Mouse (Mus musculus) megakaryocyte-erythroid progenitor cell, adult 5 weeks (primary cell): ENCODE measurements around the gene Gm11238. TPM values are rescaled to one million over a fixed set of nuclear protein-coding genes. Genes with fewer than 3 reads are reported as not detected.

Source experiments
- polyA plus RNA-seq: library from polyadenylated mRNA; stranded (reverse); fragments of >175 nt; gene quantifications from 2 replicates; pipeline ENCODE4 v1.2.3, GENCODE M21; 2012

The Gm11238 gene
- polyA plus RNA-seq: not detected in 2 replicates

DNA sequence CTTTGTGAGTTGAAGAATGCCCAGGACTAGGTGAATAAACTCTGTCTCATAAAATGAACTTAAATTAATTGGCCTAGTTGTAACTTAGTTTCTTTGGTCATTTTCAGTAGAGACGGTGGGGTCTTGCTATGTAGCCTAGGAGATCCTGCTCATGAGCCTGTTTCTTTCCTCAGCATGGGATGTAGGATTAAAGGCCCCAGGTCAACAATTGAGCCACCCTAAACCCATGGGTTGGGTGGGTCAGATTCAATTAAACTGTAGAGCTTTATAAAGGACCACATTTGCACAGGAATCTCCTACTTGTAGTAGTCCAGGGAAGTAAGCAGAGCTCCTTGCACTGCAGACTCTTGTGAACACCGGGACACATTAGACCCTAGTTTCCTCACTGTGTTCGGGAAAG is at the start of gene Gm11238:
Gene Gm11238, plus strand, starts transcription at position 301 of the 400 bp plus-strand sequence.

DNA sequence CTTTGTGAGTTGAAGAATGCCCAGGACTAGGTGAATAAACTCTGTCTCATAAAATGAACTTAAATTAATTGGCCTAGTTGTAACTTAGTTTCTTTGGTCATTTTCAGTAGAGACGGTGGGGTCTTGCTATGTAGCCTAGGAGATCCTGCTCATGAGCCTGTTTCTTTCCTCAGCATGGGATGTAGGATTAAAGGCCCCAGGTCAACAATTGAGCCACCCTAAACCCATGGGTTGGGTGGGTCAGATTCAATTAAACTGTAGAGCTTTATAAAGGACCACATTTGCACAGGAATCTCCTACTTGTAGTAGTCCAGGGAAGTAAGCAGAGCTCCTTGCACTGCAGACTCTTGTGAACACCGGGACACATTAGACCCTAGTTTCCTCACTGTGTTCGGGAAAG is 15.0 kb downstream of the Gm11238 start, which contains the start of gene Gm11237:
Gene Gm11237, plus strand, starts transcription at position 301 of the 400 bp plus-strand sequence.

DNA sequence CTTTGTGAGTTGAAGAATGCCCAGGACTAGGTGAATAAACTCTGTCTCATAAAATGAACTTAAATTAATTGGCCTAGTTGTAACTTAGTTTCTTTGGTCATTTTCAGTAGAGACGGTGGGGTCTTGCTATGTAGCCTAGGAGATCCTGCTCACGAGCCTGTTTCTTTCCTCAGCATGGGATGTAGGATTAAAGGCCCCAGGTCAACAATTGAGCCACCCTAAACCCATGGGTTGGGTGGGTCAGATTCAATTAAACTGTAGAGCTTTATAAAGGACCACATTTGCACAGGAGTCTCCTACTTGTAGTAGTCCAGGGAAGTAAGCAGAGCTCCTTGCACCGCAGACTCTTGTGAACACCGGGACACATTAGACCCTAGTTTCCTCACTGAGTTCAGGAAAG is 30.1 kb downstream of the Gm11238 start, which contains the start of gene Gm11236:
Gene Gm11236, plus strand, starts transcription at position 301 of the 400 bp plus-strand sequence.

DNA sequence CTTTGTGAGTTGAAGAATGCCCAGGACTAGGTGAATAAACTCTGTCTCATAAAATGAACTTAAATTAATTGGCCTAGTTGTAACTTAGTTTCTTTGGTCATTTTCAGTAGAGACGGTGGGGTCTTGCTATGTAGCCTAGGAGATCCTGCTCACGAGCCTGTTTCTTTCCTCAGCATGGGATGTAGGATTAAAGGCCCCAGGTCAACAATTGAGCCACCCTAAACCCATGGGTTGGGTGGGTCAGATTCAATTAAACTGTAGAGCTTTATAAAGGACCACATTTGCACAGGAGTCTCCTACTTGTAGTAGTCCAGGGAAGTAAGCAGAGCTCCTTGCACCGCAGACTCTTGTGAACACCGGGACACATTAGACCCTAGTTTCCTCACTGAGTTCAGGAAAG is 60.4 kb downstream of the Gm11238 start, which contains the start of gene Gm11239:
Gene Gm11239, plus strand, starts transcription at position 301 of the 400 bp plus-strand sequence.

DNA sequence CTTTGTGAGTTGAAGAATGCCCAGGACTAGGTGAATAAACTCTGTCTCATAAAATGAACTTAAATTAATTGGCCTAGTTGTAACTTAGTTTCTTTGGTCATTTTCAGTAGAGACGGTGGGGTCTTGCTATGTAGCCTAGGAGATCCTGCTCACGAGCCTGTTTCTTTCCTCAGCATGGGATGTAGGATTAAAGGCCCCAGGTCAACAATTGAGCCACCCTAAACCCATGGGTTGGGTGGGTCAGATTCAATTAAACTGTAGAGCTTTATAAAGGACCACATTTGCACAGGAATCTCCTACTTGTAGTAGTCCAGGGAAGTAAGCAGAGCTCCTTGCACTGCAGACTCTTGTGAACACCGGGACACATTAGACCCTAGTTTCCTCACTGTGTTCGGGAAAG is 75.5 kb downstream of the Gm11238 start, which contains the start of gene Gm428:
Gene Gm428, plus strand, starts transcription at position 301 of the 400 bp plus-strand sequence.

Other genes with a start within 250 kb of the Gm11238 start
- gene Gm11487, start 202.8 kb upstream of the Gm11238 start, polyA plus RNA-seq: not detected in 2 replicates
- gene Gm11237, start 15.1 kb downstream of the Gm11238 start, polyA plus RNA-seq: not detected in 2 replicates
- not detected in 2 replicates for gene Gm11236, start 30.2 kb downstream of the Gm11238 start, polyA plus RNA-seq
- not detected in 2 replicates for gene Gm11239, start 60.5 kb downstream of the Gm11238 start, polyA plus RNA-seq
- not detected in 2 replicates for gene Gm428, start 75.6 kb downstream of the Gm11238 start, polyA plus RNA-seq
- not detected in 2 replicates for gene Rasef, start 183.1 kb downstream of the Gm11238 start, polyA plus RNA-seq